Mouse (Mus musculus): ENCODE data around the gene Dtx1.

- TF ChIP-seq CTCF (IDR thresholded peaks at IDR 0.05; ENCODE audit: extremely low read depth, insufficient read depth, low read length) (no peak), POLR2A (IDR thresholded peaks at IDR 0.05; ENCODE audit: extremely low read depth, insufficient read depth, low read length) (no peak)
Observed at GRCm38 (mm10) chr5:120647361-120647760, 64.4 kb downstream of the Dtx1 start.

Data from cortical plate, adult 2 months (tissue).